Mouse (Mus musculus) 3134 (cell line): Measurements from ENCODE around the gene Mtrr.
"Not testable (repeated sequence)": the region's sequence is repeated elsewhere in the genome, so short reads cannot be mapped to it uniquely, and the experiment has no call there.

Experiments
- DNase-seq: peaks from one replicate; pipeline ENCODE4 v3.0.0-alpha.2; 2011; ENCODE audit warnings: low spot score; ENCODE audit not compliant: insufficient read length; ENCODE audit errors: extremely low read depth

Mtrr gene

GRCm38 (mm10) chr13:68569589-68570336 is 12.2 kb downstream of the Mtrr start:
- peak; percentile 25 for DNase-seq

GRCm38 (mm10) chr13:68568548-68568947 is 13.4 kb downstream of the Mtrr start:
- no peak for DNase-seq

GRCm38 (mm10) chr13:68568110-68568509 is 13.8 kb downstream of the Mtrr start:
- DNase-seq: no peak

GRCm38 (mm10) chr13:68553391-68553790 is 28.6 kb downstream of the Mtrr start:
- not testable (repeated sequence) for DNase-seq
